Mouse (Mus musculus) hindbrain, postnatal 0 days (tissue): ENCODE results near the gene Clnk. TPM values are rescaled to one million over a fixed set of nuclear protein-coding genes. Genes with fewer than 3 reads are reported as not detected.

Experiments
- ATAC-seq: fragments of 200-750 bp; cut with Nextera tagmentation; 2 replicates; pipeline ENCODE4 v1.8.0; 2017; ENCODE audit warnings: mild to moderate bottlenecking, moderate TSS enrichment, moderate library complexity
- DNase-seq: peaks from one replicate; pipeline ENCODE4 v3.0.0-alpha.2; 2015; ENCODE audit warnings: low spot score
- H3K27ac ChIP-seq: fragments of 300-500 bp; sonication (generic); 2 replicates; pipeline ENCODE4 v1.5.1; 2014; ENCODE audit warnings: mild to moderate bottlenecking
- H3K27me3 ChIP-seq: fragments of 300-500 bp; sonication (generic); 2 replicates; pipeline ENCODE4 v1.6.1; 2014; ENCODE audit warnings: low read length, mixed read lengths; ENCODE audit not compliant: insufficient read depth
- H3K36me3 ChIP-seq: fragments of 300-500 bp; sonication (generic); 2 replicates; pipeline ENCODE4 v1.6.1; 2014; ENCODE audit warnings: low read length, mixed read lengths; ENCODE audit not compliant: insufficient read depth
- H3K4me1 ChIP-seq: fragments of 300-500 bp; sonication (generic); 2 replicates; pipeline ENCODE4 v1.6.1; 2014; ENCODE audit warnings: antibody characterized with exemption, low read length, mixed read lengths; ENCODE audit not compliant: insufficient read depth
- H3K4me2 ChIP-seq: fragments of 300-500 bp; sonication (generic); 2 replicates; pipeline ENCODE4 v1.6.1; 2014; ENCODE audit warnings: low read depth, mild to moderate bottlenecking, low read length, moderate library complexity, mixed read lengths
- H3K4me3 ChIP-seq: fragments of 300-500 bp; sonication (generic); 2 replicates; pipeline ENCODE4 v1.5.1; 2014; ENCODE audit warnings: low read length
- H3K9ac ChIP-seq: fragments of 300-500 bp; sonication (generic); replicated peaks from 2 replicates; pipeline ENCODE4 v1.6.1; 2014; ENCODE audit warnings: mild to moderate bottlenecking, low read length, moderate library complexity, mixed read lengths
- H3K9me3 ChIP-seq: fragments of 300-500 bp; sonication (generic); 2 replicates; pipeline ENCODE4 v1.6.1; 2016; ENCODE audit warnings: low read length, mixed read lengths
- CTCF ChIP-seq: IDR thresholded peaks from 2 replicates; pipeline ENCODE4 v1.5.1; 2016; ENCODE audit warnings: antibody characterized with exemption, control low read depth, low read depth
- WGBS: fragments of 180-500 bp; shearing (Covaris S2); extraction: QIAGEN DNeasy Blood & Tissue Kit; methylation state at CpG from one replicate; pipeline ENCODE4 v1.1.7; 2014; 5-methylcytosine and 5-hydroxymethylcytosine counted together
- polyA plus RNA-seq: library from polyadenylated mRNA; unstranded; fragments of >200 nt; fragmentation: Nextera tagmentation; extraction: Ambion mirVana; gene quantifications from 2 replicates; pipeline ENCODE4 v1.2.1, GENCODE M21; 2015
- total RNA-seq: library from RNA; depleted of rRNA; stranded (reverse); fragments of >200 nt; gene quantifications from 2 replicates; pipeline ENCODE4 v1.2.3, GENCODE M21; 2014

The Clnk gene
- total and polyA plus RNA-seq, 2 experiments from 2014 or later: not detected

- no peak for DNase-seq
- Histone ChIP-seq H3K9ac (no peak overlapping the region), H3K27me3 (no peaks in the 10 kb centered on the region), H3K9me3 (no peaks in the 10 kb centered on the region), H3K4me3 (no peak overlapping the region), H3K27ac (no peak overlapping the region), H3K4me2 (no peak overlapping the region), H3K4me1 (no peaks in the 10 kb centered on the region), H3K36me3 (no peaks in the 10 kb centered on the region)
- 56% methylated on average over 12 of the region's 12 CpGs for WGBS
- TF ChIP-seq CTCF: no peak
- no peak for ATAC-seq
These were observed 6.1 kb downstream of the Clnk start for GRCm38 (mm10) chr5:38870485-38870884.

DNA sequence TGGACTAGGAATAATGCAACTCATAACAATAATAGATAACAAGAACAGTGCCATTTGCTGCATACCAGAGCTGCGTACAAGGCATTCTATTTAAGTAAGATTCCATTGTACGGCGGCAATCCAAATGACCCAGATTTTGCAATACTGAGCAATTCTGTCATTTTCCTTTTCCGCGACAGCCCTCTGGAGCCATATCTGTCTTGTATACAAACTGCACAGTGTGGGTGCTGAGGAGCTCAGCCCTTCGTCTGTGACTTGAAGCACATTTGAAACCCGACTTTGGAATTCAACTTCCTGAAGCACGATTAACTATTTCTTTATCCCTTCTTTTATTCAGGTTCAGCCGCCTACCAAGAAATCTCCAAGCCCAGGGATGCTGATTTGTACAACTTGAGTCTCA lies 6.6 kb downstream of the Clnk start:
- H3K4me2 ChIP-seq: no peak overlapping the region
- TF ChIP-seq CTCF: no peak
- no peaks in the 10 kb centered on the region for H3K36me3 ChIP-seq
- no peak overlapping the region for H3K9ac ChIP-seq
- H3K9me3 ChIP-seq: no peaks in the 10 kb centered on the region
- ATAC-seq (no peak), DNase-seq (no peak)
- H3K4me3 ChIP-seq: no peak overlapping the region
- 81% methylated on average over 9 of the region's 9 CpGs for WGBS
- no peak overlapping the region for H3K27ac ChIP-seq
- H3K4me1 ChIP-seq: no peaks in the 10 kb centered on the region
- no peaks in the 10 kb centered on the region for H3K27me3 ChIP-seq

GRCm38 (mm10) chr5:38864624-38865023 lies 12.0 kb downstream of the Clnk start:
- no peak for ATAC-seq
- DNase-seq: no peak
- Histone ChIP-seq H3K4me1 (no peaks in the 10 kb centered on the region), H3K4me3 (no peak overlapping the region), H3K9me3 (no peaks in the 10 kb centered on the region), H3K9ac (no peak overlapping the region), H3K4me2 (no peak overlapping the region), H3K27me3 (no peaks in the 10 kb centered on the region), H3K36me3 (no peaks in the 10 kb centered on the region), H3K27ac (no peak overlapping the region)
- no peak for TF ChIP-seq CTCF
- 91% methylated on average over 6 of the region's 6 CpGs for WGBS

GRCm38 (mm10) chr5:38863029-38863428 lies 13.6 kb downstream of the Clnk start:
- Histone ChIP-seq H3K36me3 (no peaks in the 10 kb centered on the region), H3K4me1 (no peaks in the 10 kb centered on the region), H3K9ac (no peak overlapping the region), H3K27ac (no peak overlapping the region), H3K4me2 (no peak overlapping the region), H3K27me3 (no peaks in the 10 kb centered on the region), H3K9me3 (no peaks in the 10 kb centered on the region), H3K4me3 (no peak overlapping the region)
- no peak for DNase-seq
- ATAC-seq: no peak
- 62% methylated on average over 3 of the region's 3 CpGs for WGBS
- no peak for TF ChIP-seq CTCF

DNA sequence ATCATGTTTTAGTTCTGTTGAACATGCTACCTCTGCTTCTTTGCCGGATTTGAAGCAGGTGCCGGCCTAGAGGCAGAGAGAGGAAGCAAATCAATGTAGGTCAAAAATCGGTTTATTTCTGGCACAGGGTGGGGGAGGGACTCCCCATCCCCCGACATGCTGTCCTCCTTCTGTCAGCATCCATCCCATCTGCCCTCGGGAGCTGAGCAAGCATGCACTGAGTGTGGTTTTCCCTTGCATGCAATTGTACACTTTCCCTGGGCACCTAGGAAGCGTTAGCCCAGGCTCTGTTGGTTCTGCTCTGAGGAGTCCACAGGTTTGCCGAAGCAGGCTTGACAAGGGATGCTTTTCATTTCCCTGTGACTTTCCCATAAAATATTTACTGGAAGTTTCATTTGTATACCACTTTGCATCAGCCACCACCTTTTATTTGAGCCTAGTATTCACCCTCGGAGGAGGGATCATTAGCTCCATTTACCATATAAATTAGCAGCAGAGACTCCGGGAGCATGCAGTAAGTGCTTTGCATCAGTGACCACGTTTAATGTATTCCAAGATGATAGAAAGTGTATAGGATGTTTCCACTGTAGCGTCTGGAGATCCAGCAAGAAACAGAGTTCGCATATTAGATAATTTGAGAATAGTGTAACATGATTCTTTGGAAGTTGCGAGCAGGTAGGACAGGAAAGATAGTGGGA lies 14.2 kb downstream of the Clnk start:
- H3K27ac ChIP-seq: no peak overlapping the region
- H3K9ac ChIP-seq: no peak overlapping the region
- no peaks in the 10 kb centered on the region for H3K4me1 ChIP-seq
- H3K9me3 ChIP-seq: no peaks in the 10 kb centered on the region
- 56% methylated on average over 13 of the region's 13 CpGs for WGBS
- DNase-seq: peak; percentile 32
- no peak overlapping the region for H3K4me2 ChIP-seq
- no peak overlapping the region for H3K4me3 ChIP-seq
- no peak for TF ChIP-seq CTCF
- peak; percentile 66; the same call in 1 of the 2 replicates for ATAC-seq
- no peaks in the 10 kb centered on the region for H3K36me3 ChIP-seq
- H3K27me3 ChIP-seq: no peaks in the 10 kb centered on the region

DNA sequence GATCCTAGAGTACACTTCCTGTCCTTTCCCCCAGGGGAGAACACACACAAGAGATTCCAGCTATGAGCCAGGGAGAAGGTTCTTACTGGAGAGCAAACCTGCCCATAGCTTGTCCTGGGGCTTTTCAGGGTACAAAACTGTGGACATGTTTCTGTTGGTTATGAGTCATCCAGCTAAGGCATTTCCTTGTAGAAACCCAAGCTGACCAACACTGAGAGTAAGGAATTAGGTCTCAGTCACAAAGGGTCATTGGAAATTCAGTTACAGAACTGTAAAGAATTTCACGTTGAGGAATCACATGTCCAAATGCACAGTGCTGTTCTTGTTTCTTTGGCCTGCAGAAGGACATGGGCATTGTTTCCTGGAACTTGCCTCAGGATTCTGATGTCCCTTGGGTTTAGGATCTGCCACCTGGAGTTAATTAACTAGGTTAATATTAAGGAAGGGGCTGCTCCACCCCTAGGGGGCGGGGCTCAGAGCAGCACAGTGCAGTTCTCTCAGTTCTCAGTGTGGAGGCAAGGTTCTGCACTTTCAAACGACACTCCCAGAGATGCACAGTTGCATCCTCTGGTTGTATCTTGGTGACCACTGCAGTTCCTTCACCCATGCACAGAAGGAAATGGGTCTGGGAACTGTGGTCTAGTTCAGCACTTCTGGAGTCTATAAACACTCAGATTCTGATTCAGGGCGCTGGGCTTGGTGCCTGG lies 18.4 kb downstream of the Clnk start:
- 57% methylated on average over 4 of the region's 4 CpGs for WGBS
- TF ChIP-seq CTCF: no peak
- no peak overlapping the region for H3K4me2 ChIP-seq
- no peaks in the 10 kb centered on the region for H3K9me3 ChIP-seq
- H3K4me3 ChIP-seq: no peak overlapping the region
- H3K9ac ChIP-seq: no peak overlapping the region
- no peak overlapping the region for H3K27ac ChIP-seq
- H3K27me3 ChIP-seq: no peaks in the 10 kb centered on the region
- DNase-seq: no peak
- H3K36me3 ChIP-seq: no peaks in the 10 kb centered on the region
- no peak for ATAC-seq
- H3K4me1 ChIP-seq: no peaks in the 10 kb centered on the region

GRCm38 (mm10) chr5:38857591-38857990 lies 19.0 kb downstream of the Clnk start:
- ATAC-seq (no peak), DNase-seq (no peak)
- Histone ChIP-seq H3K4me3 (no peak overlapping the region), H3K9ac (no peak overlapping the region), H3K4me1 (no peaks in the 10 kb centered on the region), H3K4me2 (no peak overlapping the region), H3K27me3 (no peaks in the 10 kb centered on the region), H3K36me3 (no peaks in the 10 kb centered on the region), H3K9me3 (no peaks in the 10 kb centered on the region), H3K27ac (no peak overlapping the region)
- TF ChIP-seq CTCF: no peak
- 71% methylated on average over 1 of the region's 1 CpGs for WGBS
